Comparison of ENCODE assay signal across 18 mouse cellular contexts in genomic region chr10:124249358-124249757, GRCm38 (mm10).
DNase-seq lines count a peak whose midpoint lies in the region; ATAC-seq lines count a peak whose summit lies in the region.
"Had no signal": no experiment of that assay in that cellular context is flagged by ENCODE, and none has a peak within 500 bp of the region (broad histone marks: within the 10 kb centered on the region; RNA-seq: fewer than 3 reads in every experiment).

No protein-coding gene starts in this region.

- no peaks in the 10 kb centered on the region for H3K27me3 ChIP-seq in kidney, embryonic 14.5 days (ENCODE audit: control insufficient read depth, insufficient read depth, low read length)
- H3K27me3 ChIP-seq: embryonic facial prominence, embryonic 15.5 days; forebrain, embryonic 12.5 days; intestine, embryonic 15.5 days; limb, embryonic 15.5 days; neural tube, embryonic 12.5 days had no signal

- no peaks in the 10 kb centered on the region for H3K36me3 ChIP-seq in kidney, embryonic 14.5 days (ENCODE audit: control insufficient read depth, insufficient read depth, low read length)
- H3K36me3 ChIP-seq: embryonic facial prominence, embryonic 15.5 days; forebrain, embryonic 12.5 days; heart, embryonic 10.5 days; intestine, embryonic 15.5 days; limb, embryonic 15.5 days; neural tube, embryonic 12.5 days had no signal

- H3K27ac ChIP-seq in kidney, embryonic 14.5 days (ENCODE audit: low read depth, low read length): no peak overlapping the region
- H3K27ac ChIP-seq: embryonic facial prominence, embryonic 15.5 days; forebrain, embryonic 12.5 days; heart, embryonic 10.5 days; hindbrain, embryonic 14.5 days; intestine, embryonic 15.5 days; limb, embryonic 15.5 days; neural tube, embryonic 12.5 days had no signal

- ATAC-seq in kidney, embryonic 14.5 days (ENCODE audit: low FRiP score, low TSS enrichment): peak; percentile 81; the same call in 1 of the 2 replicates
- ATAC-seq: intestine, embryonic 15.5 days had no signal

- no peak overlapping the region for H3K4me2 ChIP-seq in kidney, embryonic 14.5 days (replicated peaks; ENCODE audit: low read depth, low read length)
- H3K4me2 ChIP-seq: embryonic facial prominence, embryonic 15.5 days; forebrain, embryonic 12.5 days; hindbrain, embryonic 14.5 days; intestine, embryonic 15.5 days; limb, embryonic 15.5 days; neural tube, embryonic 12.5 days had no signal

- intact Hi-C loops in heart, postnatal 36 days (cut with DNase I): no loop called here

- WGBS in kidney, embryonic 14.5 days: 15% methylated on average over 4 of the region's 4 CpGs

- no peaks in the 10 kb centered on the region for H3K9me3 ChIP-seq in kidney, embryonic 14.5 days (ENCODE audit: control insufficient read depth, low read length)
- H3K9me3 ChIP-seq: embryonic facial prominence, embryonic 15.5 days; forebrain, embryonic 12.5 days; heart, embryonic 10.5 days; intestine, embryonic 15.5 days; limb, embryonic 15.5 days; neural tube, embryonic 12.5 days had no signal

- peaks cover 4% of the 10 kb centered on the region; the same call in 1 of the 2 replicates for H3K4me1 ChIP-seq in kidney, embryonic 14.5 days (ENCODE audit: control insufficient read depth, insufficient read depth, low read length)
- H3K4me1 ChIP-seq: embryonic facial prominence, embryonic 15.5 days; forebrain, embryonic 12.5 days; heart, embryonic 10.5 days; intestine, embryonic 15.5 days; limb, embryonic 15.5 days; neural tube, embryonic 12.5 days had no signal

- no peak overlapping the region for H3K9ac ChIP-seq in kidney, embryonic 14.5 days (ENCODE audit: low read depth, low read length)
- H3K9ac ChIP-seq: embryonic facial prominence, embryonic 15.5 days; forebrain, embryonic 12.5 days; hindbrain, embryonic 14.5 days; intestine, embryonic 15.5 days; limb, embryonic 15.5 days; neural tube, embryonic 12.5 days had no signal

- no peak overlapping the region for H3K4me3 ChIP-seq in kidney, embryonic 14.5 days (ENCODE audit: low read length)
- H3K4me3 ChIP-seq: embryonic facial prominence, embryonic 15.5 days; forebrain, embryonic 12.5 days; heart, embryonic 10.5 days; intestine, embryonic 15.5 days; limb, embryonic 15.5 days; neural tube, embryonic 12.5 days had no signal

- no peak for DNase-seq in kidney, postnatal 10 days
- DNase-seq in 3T3-L1 (ENCODE audit: low read depth, low spot score): peak; percentile 46
- peak; percentile 12 for DNase-seq in brain, adult 2 months (ENCODE audit: low read depth, low spot score)
- DNase-seq in lung, postnatal 14 days: peak; percentile 1
- DNase-seq in heart, postnatal 36 days: no peak
- DNase-seq in gastrocnemius, adult 8-10 months (ENCODE audit: low spot score in 2 of 2): no peak
- DNase-seq: adrenal gland, postnatal 10 days; cerebellum, adult 18-20 months; heart, postnatal 14 days; right cerebral cortex, postnatal 4 days had no signal

Comparison
In these comparisons a context has a peak if more than half of its experiments do, and no peak if none do; other contexts are left out.
1. DNase-seq: peak in 3T3-L1 (single experiment), brain, adult 2 months (single experiment) and lung, postnatal 14 days (single experiment); none in kidney, postnatal 10 days (single experiment), heart, postnatal 36 days (0 of 2) and gastrocnemius, adult 8-10 months (0 of 2).